Mouse (Mus musculus): ENCODE results near the gene Nlrc4.
"Not testable (repeated sequence)": the region's sequence is repeated elsewhere in the genome, so short reads cannot be mapped to it uniquely, and the experiment has no call there.

DNA sequence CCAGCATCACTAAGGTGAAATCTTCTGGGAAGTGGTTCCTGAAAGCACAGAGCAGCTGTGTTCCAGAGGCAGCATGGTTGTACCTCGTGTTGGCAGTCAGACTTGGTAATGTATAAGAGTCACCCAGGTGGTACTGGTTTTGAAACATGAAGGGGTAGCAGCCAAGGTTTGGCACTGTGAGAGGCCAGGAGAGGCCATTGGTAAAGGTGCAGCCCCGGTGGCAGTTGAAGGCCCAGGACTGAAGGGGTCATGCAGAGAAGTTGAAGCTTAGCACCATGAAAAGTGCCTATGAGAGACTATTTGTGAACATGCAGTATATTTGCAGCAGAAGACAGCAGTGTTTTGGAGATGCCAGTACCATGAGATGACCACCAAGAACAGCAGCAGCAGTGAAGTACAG is 9.0 kb upstream of the Nlrc4 start:
- TF ChIP-seq CTCF (IDR thresholded peaks at IDR 0.05; ENCODE audit: borderline replicate concordance, extremely low read depth, insufficient read depth, insufficient read length); POLR2A (IDR thresholded peaks at IDR 0.05; ENCODE audit: borderline replicate concordance, extremely low read depth, insufficient read depth, insufficient read length, poor library complexity, severe bottlenecking): not testable (repeated sequence)

All from brain, embryonic 14.5 days (tissue).